Mouse (Mus musculus) forebrain, embryonic 10.5 days (tissue): ENCODE data around the gene Olfr1124. TPM values are rescaled to one million over a fixed set of nuclear protein-coding genes. Genes with fewer than 3 reads are reported as not detected.
"Not testable (repeated sequence)": the region's sequence is repeated elsewhere in the genome, so short reads cannot be mapped to it uniquely, and the experiment has no call there.

Experiments
- DNase-seq: peaks from one replicate; pipeline ENCODE4 v3.0.0-alpha.2; 2017; ENCODE audit warnings: low spot score; ENCODE audit errors: extremely low spot score
- H3K27ac ChIP-seq: fragments of 300-500 bp; sonication (generic); 2 replicates; pipeline ENCODE4 v1.5.1; 2016; ENCODE audit warnings: mild to moderate bottlenecking
- H3K27me3 ChIP-seq: fragments of 300-500 bp; sonication (generic); 2 replicates; pipeline ENCODE4 v1.6.1; 2016; ENCODE audit warnings: mild to moderate bottlenecking; ENCODE audit not compliant: poor library complexity, severe bottlenecking
- H3K36me3 ChIP-seq: fragments of 300-500 bp; sonication (generic); replicated peaks from 2 replicates; pipeline ENCODE4 v1.6.1; 2016; ENCODE audit warnings: mild to moderate bottlenecking, moderate library complexity
- H3K4me1 ChIP-seq: fragments of 300-500 bp; sonication (generic); 2 replicates; pipeline ENCODE4 v1.6.1; 2016
- H3K4me3 ChIP-seq: fragments of 300-500 bp; sonication (generic); 2 replicates; pipeline ENCODE4 v1.5.1; 2016; ENCODE audit warnings: mild to moderate bottlenecking, moderate library complexity
- H3K9me3 ChIP-seq: fragments of 300-500 bp; sonication (generic); 2 replicates; pipeline ENCODE4 v1.6.1; 2016; ENCODE audit warnings: mild to moderate bottlenecking, moderate library complexity
- WGBS: fragments of 180-500 bp; shearing (Covaris S2); methylation state at CpG from one replicate; pipeline ENCODE4 v1.1.7; 2016; 5-methylcytosine and 5-hydroxymethylcytosine counted together
- polyA plus RNA-seq: library from polyadenylated mRNA; unstranded; fragments of >200 nt; fragmentation: Nextera tagmentation; extraction: Ambion mirVana; gene quantifications from 2 replicates; pipeline ENCODE4 v1.2.1, GENCODE M21; 2016

The Olfr1124 gene
- polyA plus RNA-seq, result 0.07 TPM in 1 of 2 replicates, not detected in the other

DNA sequence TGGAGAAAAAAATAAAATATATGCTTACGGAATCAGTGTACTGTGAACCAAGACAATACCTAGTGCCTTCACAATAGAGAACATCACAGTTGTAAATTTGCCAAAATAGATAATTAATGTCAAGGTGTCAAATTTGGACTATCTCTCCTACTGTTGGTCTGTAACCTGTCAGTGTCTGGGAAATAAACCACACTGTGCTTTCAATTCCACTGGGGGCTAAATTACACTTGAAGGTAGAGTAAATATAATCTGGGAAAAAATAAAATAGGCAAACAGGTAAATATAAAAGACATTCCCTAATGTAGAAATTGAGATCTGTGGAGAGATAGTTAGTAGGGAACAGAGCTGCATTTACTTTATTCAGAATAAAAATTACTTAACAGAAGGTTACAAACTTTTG, at the start of gene Olfr1124:
Olfr1124 (plus strand) TSS at position 301 of the 400 bp plus-strand sequence.
- DNase-seq, result no peak
- H3K27ac ChIP-seq, result no peak within 1 kb of the TSS
- 98% methylated on average over 1 of the region's 1 CpGs for WGBS
- H3K4me1 ChIP-seq, result no peaks in the 10 kb centered on the region
- no peak within 1 kb of the TSS for H3K4me3 ChIP-seq
- no peaks in the 10 kb centered on the region for H3K36me3 ChIP-seq
- H3K9me3 ChIP-seq, result no peaks in the 10 kb centered on the region
- no peaks in the 10 kb centered on the region for H3K27me3 ChIP-seq

DNA sequence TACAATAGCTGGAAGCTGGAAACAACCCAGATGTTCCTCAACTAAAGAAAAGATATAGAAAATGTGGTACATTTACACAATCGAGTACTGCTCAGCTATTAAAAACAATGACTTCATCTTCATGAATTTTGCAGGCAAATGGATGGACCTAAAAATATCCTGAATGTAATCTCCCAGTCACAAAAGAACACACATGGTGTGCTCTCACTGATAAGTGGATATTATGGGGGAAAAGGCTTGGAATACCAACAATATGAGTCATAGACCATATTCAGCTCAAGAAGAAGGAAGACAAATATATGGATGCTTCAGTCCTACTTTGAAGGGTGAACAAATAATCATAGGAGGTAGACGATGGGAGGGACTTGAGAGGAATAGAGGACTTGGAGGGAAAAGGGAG, 46.1 kb upstream of the Olfr1124 start:
- Histone ChIP-seq H3K4me3 (no peak overlapping the region), H3K27ac (no peak overlapping the region), H3K4me1 (no peaks in the 10 kb centered on the region), H3K9me3 (no peaks in the 10 kb centered on the region), H3K36me3 (no peaks in the 10 kb centered on the region), H3K27me3 (no peaks in the 10 kb centered on the region)
- 89% methylated on average over 2 of the region's 2 CpGs for WGBS
- no peak for DNase-seq

DNA sequence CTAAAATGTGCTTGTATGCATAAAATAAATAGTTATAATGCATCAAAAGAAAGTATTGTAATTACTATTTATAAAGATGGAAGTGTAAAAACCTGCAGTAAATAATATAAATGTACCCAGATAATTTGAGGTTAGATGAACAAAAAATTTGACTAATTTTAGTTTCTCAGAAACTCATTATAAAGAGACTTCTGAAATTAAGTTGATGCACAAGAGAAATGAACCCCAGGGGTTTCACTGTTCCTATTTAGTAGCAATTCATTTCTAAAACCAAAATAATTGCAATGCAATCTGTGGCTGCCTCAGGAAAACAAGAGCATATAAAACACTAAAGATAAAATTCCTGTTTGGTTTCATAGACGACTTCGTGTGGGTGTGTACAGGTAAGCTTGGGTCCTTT, 44.5 kb upstream of the Olfr1124 start, which contains the start of gene Olfr1122:
Olfr1122 (plus strand) TSS at position 301 of the 400 bp plus-strand sequence.
- H3K27ac ChIP-seq, result no peak within 1 kb of the TSS
- H3K36me3 ChIP-seq, result no peaks in the 10 kb centered on the region
- H3K4me3 ChIP-seq, result no peak within 1 kb of the TSS
- no peaks in the 10 kb centered on the region for H3K4me1 ChIP-seq
- WGBS, result 86% methylated on average over 2 of the region's 2 CpGs
- no peaks in the 10 kb centered on the region for H3K9me3 ChIP-seq
- no peaks in the 10 kb centered on the region for H3K27me3 ChIP-seq
- no peak for DNase-seq

DNA sequence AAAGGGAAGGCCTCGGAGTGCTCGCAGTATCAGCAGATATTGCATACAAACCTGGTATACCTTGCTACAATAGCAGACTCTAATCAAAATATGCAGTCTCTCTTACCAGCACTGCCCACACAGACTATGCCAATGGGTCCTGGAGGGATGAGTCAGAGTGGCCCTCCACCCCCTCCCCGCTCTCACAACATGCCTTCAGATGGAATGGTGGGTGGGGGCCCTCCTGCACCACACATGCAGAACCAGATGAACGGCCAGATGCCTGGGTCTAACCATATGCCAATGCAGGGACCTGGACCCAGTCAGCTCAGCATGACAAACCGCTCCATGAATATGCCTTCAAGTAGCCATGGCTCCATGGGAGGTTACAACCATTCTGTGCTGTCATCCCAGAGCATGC, 36.5 kb upstream of the Olfr1124 start:
- not testable (repeated sequence) for DNase-seq, H3K4me3 ChIP-seq, H3K27me3 ChIP-seq, H3K9me3 ChIP-seq, H3K36me3 ChIP-seq, H3K4me1 ChIP-seq, H3K27ac ChIP-seq
- WGBS, result 92% methylated on average over 5 of the region's 5 CpGs

DNA sequence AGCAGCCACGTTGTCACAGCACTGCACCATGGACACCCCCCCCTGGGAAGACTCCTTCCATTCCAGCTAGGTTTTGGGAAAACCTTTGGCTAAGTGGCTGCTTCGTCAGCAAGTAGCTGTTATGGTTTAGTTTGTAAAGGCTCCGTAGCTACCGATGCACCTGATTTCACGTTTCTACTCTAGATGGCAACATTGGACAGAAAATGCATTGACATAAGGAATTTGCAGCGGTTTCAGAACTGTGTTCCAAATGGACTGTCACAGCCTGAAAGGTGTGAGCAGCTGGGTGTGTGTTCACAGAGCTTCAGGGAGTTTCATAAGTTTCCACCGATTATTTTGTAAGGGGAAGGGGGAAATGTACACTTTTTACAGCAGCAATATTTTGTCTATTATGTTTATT, 35.4 kb upstream of the Olfr1124 start:
- not testable (repeated sequence) for DNase-seq, H3K36me3 ChIP-seq, H3K4me3 ChIP-seq, H3K9me3 ChIP-seq, H3K27ac ChIP-seq, H3K27me3 ChIP-seq, H3K4me1 ChIP-seq
- WGBS, result 87% methylated on average over 7 of the region's 7 CpGs

DNA sequence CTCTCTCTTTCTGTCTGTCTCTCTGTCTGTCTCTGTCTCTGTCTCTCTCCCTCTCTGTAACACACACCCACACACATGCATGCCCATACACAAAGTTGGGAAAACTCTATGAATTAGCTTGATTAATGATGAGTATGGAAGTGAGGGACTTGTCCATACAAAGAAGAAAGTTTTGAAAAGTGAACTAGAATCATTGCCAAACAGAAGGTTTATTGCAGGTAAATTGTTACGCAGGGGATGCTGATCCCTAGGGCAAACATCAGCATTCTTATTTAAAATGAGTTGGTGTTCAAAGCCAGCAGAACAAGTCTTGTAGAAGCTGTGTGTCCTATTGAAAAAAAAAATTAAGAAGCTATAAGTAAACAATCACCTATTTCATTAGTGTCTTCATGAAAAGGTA, 13.7 kb upstream of the Olfr1124 start, which contains the start of gene Olfr1123:
Olfr1123 (plus strand) TSS at position 301 of the 400 bp plus-strand sequence.
- Histone ChIP-seq H3K27me3 (no peaks in the 10 kb centered on the region), H3K4me1 (no peaks in the 10 kb centered on the region), H3K9me3 (no peaks in the 10 kb centered on the region), H3K27ac (no peak within 1 kb of the TSS), H3K36me3 (no peaks in the 10 kb centered on the region), H3K4me3 (no peak within 1 kb of the TSS)
- 97% methylated on average over 1 of the region's 1 CpGs for WGBS
- no peak for DNase-seq

DNA sequence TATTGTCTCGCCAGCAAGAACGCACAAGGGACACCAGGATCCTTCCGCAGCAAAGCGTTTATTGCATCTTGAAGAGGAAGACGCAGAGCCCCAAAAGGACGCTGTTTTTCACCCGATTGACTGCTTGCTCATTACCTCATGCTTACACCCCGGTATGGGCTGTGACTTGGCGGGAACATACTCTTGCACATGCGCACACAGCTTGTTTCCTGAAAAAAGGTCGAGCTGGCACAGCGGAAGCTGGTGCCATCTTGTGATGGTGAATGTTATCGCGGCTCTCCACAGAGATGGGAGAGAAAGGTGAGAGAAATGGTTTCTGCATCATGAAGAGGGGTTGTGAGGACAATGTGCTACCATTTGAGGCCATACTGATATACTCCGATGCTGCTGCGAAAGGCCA, 7.7 kb downstream of the Olfr1124 start:
- Histone ChIP-seq H3K36me3 (no peaks in the 10 kb centered on the region), H3K4me1 (no peaks in the 10 kb centered on the region), H3K27ac (no peak overlapping the region), H3K4me3 (no peak overlapping the region), H3K27me3 (no peaks in the 10 kb centered on the region), H3K9me3 (no peaks in the 10 kb centered on the region)
- WGBS, result 91% methylated on average over 16 of the region's 16 CpGs
- no peak for DNase-seq

DNA sequence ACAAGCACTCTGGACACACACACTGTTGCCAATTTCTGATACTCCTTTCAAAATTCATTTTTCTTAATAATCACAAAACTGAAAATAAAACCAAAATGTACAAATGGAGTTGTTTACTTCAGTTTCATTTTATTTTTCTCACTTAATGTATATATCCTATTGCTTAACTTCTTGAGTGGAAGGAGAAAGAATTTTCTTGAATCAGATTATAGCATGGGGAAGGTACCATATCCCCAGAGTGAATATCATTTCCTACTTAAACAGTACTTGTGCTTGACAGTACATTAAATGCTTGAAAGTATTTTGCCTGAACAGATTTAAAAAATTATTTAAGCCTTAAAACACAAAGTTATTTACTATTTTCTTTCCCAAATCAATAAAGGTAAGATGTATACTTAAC, 23.6 kb downstream of the Olfr1124 start, which contains the start of gene Olfr1126:
Olfr1126 (plus strand) TSS at position 301 of the 400 bp plus-strand sequence.
- H3K27ac ChIP-seq, result no peak within 1 kb of the TSS
- H3K27me3 ChIP-seq, result no peaks in the 10 kb centered on the region
- no peaks in the 10 kb centered on the region for H3K4me1 ChIP-seq
- H3K9me3 ChIP-seq, result no peaks in the 10 kb centered on the region
- no peaks in the 10 kb centered on the region for H3K36me3 ChIP-seq
- no peak for DNase-seq
- H3K4me3 ChIP-seq, result no peak within 1 kb of the TSS

DNA sequence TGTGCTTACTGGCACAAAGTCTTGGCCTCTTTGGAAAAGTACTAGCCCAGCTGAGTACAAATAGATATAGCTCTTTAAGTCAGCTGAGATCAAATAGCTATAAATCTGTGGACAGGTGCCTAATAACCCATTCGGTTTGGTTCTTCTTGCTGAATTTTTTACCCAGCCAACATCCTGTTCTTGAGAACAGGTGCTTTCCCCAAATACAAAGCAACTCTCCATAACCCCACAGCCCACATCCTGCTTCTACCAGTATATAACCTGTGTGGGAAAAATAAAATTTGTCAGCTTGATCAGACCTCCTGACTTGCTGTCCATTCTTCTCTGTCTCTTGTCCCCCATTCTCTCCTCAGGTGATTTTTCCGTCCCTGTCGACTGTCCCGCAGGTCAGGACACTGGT, 31.7 kb downstream of the Olfr1124 start:
- Histone ChIP-seq H3K4me3 (no peak overlapping the region), H3K27ac (no peak overlapping the region), H3K27me3 (no peaks in the 10 kb centered on the region), H3K4me1 (no peaks in the 10 kb centered on the region), H3K9me3 (no peaks in the 10 kb centered on the region), H3K36me3 (no peaks in the 10 kb centered on the region)
- DNase-seq, result no peak
- WGBS, result 88% methylated on average over 4 of the region's 4 CpGs

DNA sequence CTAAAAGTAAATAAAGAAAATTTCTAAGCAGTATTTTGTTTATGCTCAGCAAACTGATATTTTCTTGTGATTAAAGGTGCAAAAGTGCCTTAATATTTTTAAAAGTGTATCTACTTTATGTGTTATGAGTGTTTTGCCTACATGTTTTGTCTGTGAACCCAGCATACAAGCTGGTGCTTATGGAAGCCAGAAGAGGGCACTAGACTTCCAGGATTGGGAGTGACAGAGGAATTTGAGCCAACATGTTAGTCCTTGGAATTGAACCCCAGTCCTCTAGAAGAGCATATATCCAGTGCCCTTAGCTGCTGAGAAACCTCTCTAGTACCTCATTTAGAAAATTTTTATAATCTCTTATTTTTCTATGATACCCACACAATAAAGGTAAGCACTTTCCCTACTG, 50.1 kb downstream of the Olfr1124 start:
- H3K4me1 ChIP-seq, result no peaks in the 10 kb centered on the region
- H3K27ac ChIP-seq, result no peak overlapping the region
- H3K4me3 ChIP-seq, result no peak overlapping the region
- H3K9me3 ChIP-seq, result no peaks in the 10 kb centered on the region
- no peaks in the 10 kb centered on the region for H3K36me3 ChIP-seq
- no peak for DNase-seq
- H3K27me3 ChIP-seq, result no peaks in the 10 kb centered on the region

DNA sequence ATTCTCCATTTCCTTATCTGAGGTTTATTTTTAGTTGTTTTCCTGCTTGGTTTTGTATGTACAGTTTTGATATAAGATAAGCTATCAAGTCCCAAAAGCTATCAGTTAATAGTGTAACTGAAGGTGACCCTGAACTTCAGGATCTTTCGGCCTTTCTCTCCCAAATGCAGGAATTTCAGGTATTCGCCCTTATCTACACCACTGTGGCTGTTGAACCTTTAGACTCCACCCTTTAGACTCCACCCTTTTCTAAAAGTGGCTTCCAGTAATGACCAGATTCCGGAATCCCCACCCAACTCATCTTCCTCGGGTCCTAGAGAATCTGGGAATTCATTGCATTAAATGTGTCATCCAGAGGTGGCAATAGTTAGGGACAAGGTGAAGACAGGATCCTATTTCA, 51.1 kb downstream of the Olfr1124 start:
- Histone ChIP-seq H3K4me3 (no peak overlapping the region), H3K27me3 (no peaks in the 10 kb centered on the region), H3K36me3 (no peaks in the 10 kb centered on the region), H3K27ac (no peak overlapping the region), H3K9me3 (no peaks in the 10 kb centered on the region), H3K4me1 (no peaks in the 10 kb centered on the region)
- WGBS, result 86% methylated on average over 4 of the region's 4 CpGs
- DNase-seq, result no peak

DNA sequence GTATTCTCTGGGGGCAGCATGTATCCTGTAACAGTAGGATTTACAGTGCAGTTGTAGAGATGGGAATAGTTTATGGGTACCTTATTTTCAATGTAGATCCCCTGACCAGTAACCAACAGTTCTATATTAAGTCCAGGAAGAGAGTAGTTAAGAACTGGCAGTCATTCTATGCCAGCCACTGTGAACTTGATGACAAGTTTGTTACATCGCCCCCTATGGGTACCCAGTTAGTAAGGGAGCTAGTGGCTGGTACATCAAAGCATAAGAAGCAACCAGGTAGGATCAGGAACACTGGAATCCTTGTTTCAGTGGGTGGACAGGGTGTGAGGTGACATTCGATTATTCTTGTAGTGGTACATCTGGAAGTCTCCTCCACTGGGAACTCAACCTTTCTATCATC, 52.2 kb downstream of the Olfr1124 start:
- no peaks in the 10 kb centered on the region for H3K4me1 ChIP-seq
- WGBS, result 87% methylated on average over 2 of the region's 2 CpGs
- DNase-seq, result no peak
- no peak overlapping the region for H3K27ac ChIP-seq
- no peaks in the 10 kb centered on the region for H3K36me3 ChIP-seq
- H3K4me3 ChIP-seq, result no peak overlapping the region
- no peaks in the 10 kb centered on the region for H3K27me3 ChIP-seq
- H3K9me3 ChIP-seq, result no peaks in the 10 kb centered on the region
